Mouse (Mus musculus) limb, embryonic 10.5 days (tissue): ENCODE measurements around the gene 2810408A11Rik. TPM values are rescaled to one million over a fixed set of nuclear protein-coding genes. Genes with fewer than 3 reads are reported as not detected.

Experiments used
- DNase-seq: peaks from one replicate; pipeline ENCODE4 v3.0.0-alpha.2; 2017; ENCODE audit warnings: low spot score
- H3K27ac ChIP-seq: fragments of 300-500 bp; sonication (generic); 2 replicates; pipeline ENCODE4 v1.5.1; 2016; ENCODE audit warnings: mild to moderate bottlenecking
- H3K27me3 ChIP-seq: fragments of 300-500 bp; sonication (generic); 2 replicates; pipeline ENCODE4 v1.6.1; 2016; ENCODE audit warnings: low read depth, mild to moderate bottlenecking; ENCODE audit not compliant: poor library complexity, severe bottlenecking
- H3K36me3 ChIP-seq: fragments of 300-500 bp; sonication (generic); 2 replicates; pipeline ENCODE4 v1.6.1; 2016; ENCODE audit warnings: mild to moderate bottlenecking, moderate library complexity
- H3K4me1 ChIP-seq: fragments of 300-500 bp; sonication (generic); 2 replicates; pipeline ENCODE4 v1.6.1; 2016
- H3K4me3 ChIP-seq: fragments of 300-500 bp; sonication (generic); 2 replicates; pipeline ENCODE4 v1.5.1; 2016; ENCODE audit warnings: mild to moderate bottlenecking, moderate library complexity
- H3K9me3 ChIP-seq: fragments of 300-500 bp; sonication (generic); replicated peaks from 2 replicates; pipeline ENCODE4 v1.6.1; 2016; ENCODE audit warnings: mild to moderate bottlenecking
- WGBS: fragments of 180-500 bp; shearing (Covaris S2); methylation state at CpG from one replicate; pipeline ENCODE4 v1.1.7; 2016; 5-methylcytosine and 5-hydroxymethylcytosine counted together
- polyA plus RNA-seq: library from polyadenylated mRNA; unstranded; fragments of >200 nt; fragmentation: Nextera tagmentation; extraction: Ambion mirVana; gene quantifications from 2 replicates; pipeline ENCODE4 v1.2.1, GENCODE M21; 2016

Gene 2810408A11Rik
- polyA plus RNA-seq, 1 experiment from 2014 or later = 25.8 TPM

DNA sequence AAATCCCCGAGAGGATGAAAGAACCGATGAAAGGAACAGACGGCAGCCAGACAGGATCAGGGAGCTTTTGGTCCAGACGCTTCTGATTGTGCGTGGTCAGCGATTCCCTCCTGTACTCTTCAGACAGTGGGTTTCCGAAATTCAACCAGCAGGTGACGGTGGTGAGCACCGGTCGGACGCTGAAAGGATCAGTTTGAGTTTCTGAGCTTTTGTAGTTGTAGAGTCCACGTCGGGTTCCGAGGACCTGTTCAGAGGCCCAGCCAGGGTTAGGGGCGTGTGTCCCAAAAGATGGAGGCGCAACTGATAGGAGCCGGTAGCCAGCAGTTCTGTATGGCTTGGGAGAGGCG, 20.3 kb downstream of the 2810408A11Rik start:
- peak overlapping the region; percentile 58 for H3K4me3 ChIP-seq
- H3K9me3 ChIP-seq = no peaks in the 10 kb centered on the region
- H3K27ac ChIP-seq = peak overlapping the region; percentile 87
- H3K36me3 ChIP-seq = no peaks in the 10 kb centered on the region
- no peaks in the 10 kb centered on the region for H3K27me3 ChIP-seq
- H3K4me1 ChIP-seq = peaks cover 55% of the 10 kb centered on the region
- under 1% methylated on average over 18 of the region's 18 CpGs for WGBS
- DNase-seq = no peak

- Histone ChIP-seq H3K36me3 (no peaks in the 10 kb centered on the region), H3K27ac (peak overlapping the region; percentile 87; the same call in 1 of the 2 replicates), H3K27me3 (no peaks in the 10 kb centered on the region), H3K4me1 (peaks cover 55% of the 10 kb centered on the region), H3K9me3 (no peaks in the 10 kb centered on the region), H3K4me3 (peak overlapping the region; percentile 58)
- 55% methylated on average over 15 of the region's 15 CpGs for WGBS
- DNase-seq = no peak
These were observed 21.1 kb downstream of the 2810408A11Rik start for GRCm38 (mm10) chr11:69879711-69880110.

DNA sequence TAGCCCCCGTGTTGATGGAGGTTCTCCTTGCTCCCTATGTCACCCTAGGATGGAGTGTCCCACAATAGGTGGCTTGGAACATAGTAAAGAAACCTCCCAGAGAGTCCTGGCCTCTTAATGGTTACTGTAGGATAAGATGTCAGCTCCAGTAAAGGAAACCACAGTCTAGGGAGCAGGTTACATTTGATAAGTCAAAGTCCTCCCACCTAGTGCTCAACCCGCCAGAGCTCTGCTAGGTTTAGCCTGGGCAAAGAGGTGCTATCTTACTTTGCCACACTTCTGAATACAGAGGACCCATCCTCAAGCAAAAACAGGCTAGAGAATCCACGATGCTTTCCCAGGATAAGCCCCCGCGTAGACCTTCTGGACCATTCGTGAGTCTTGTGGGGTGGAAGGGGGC, 21.8 kb downstream of the 2810408A11Rik start:
- WGBS = 89% methylated on average over 6 of the region's 6 CpGs
- Histone ChIP-seq H3K27ac (0 out of 2 replicates have a peak overlapping the region, but pooled peaks have one; percentile 87), H3K4me3 (no peak overlapping the region), H3K36me3 (no peaks in the 10 kb centered on the region), H3K27me3 (no peaks in the 10 kb centered on the region), H3K4me1 (peaks cover 55% of the 10 kb centered on the region), H3K9me3 (no peaks in the 10 kb centered on the region)
- no peak for DNase-seq

GRCm38 (mm10) chr11:69878399-69878798, 22.4 kb downstream of the 2810408A11Rik start:
- Histone ChIP-seq H3K9me3 (no peaks in the 10 kb centered on the region), H3K4me3 (no peak overlapping the region), H3K4me1 (peaks cover 55% of the 10 kb centered on the region), H3K27me3 (no peaks in the 10 kb centered on the region), H3K27ac (no peak overlapping the region), H3K36me3 (no peaks in the 10 kb centered on the region)
- 89% methylated on average over 3 of the region's 3 CpGs for WGBS
- DNase-seq = no peak

GRCm38 (mm10) chr11:69877878-69878277, 22.9 kb downstream of the 2810408A11Rik start, which contains the start of gene Tmem95:
TSS of gene Tmem95 (minus strand) at chr11:69878018.
- H3K9me3 ChIP-seq = no peaks in the 10 kb centered on the region
- peak within 1 kb of the TSS; percentile 33 for H3K4me3 ChIP-seq
- peak within 1 kb of the TSS; percentile 15; the same call in 1 of the 2 replicates for H3K27ac ChIP-seq
- DNase-seq = no peak
- WGBS = 93% methylated on average over 11 of the region's 11 CpGs
- H3K27me3 ChIP-seq = no peaks in the 10 kb centered on the region
- H3K4me1 ChIP-seq = peaks cover 55% of the 10 kb centered on the region
- no peaks in the 10 kb centered on the region for H3K36me3 ChIP-seq

DNA sequence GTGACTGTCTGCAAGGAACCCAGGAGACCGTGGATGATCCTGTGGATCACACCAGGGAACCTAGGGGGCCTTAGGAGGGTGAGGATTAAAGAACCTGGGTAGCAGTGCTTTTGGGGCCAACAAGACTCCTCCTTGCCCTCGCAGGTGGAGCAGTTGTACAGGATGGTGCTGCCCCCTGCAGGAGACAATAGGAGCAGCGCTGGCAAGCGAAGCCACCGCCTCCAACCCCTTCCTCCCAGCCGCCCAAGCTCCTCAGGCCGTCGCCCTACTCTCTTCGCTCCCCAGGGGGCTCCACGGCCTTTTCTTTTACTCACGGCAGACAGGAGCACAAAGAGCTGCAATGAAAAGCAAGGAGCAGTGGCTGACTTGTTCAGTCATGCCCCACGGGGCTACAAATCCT, 23.9 kb downstream of the 2810408A11Rik start:
- Histone ChIP-seq H3K9me3 (no peaks in the 10 kb centered on the region), H3K4me1 (peaks cover 50% of the 10 kb centered on the region), H3K27me3 (no peaks in the 10 kb centered on the region), H3K4me3 (peak overlapping the region; percentile 33), H3K36me3 (no peaks in the 10 kb centered on the region), H3K27ac (peak overlapping the region; percentile 15; the same call in 1 of the 2 replicates)
- peak; percentile 89 for DNase-seq
- WGBS = 5% methylated on average over 12 of the region's 12 CpGs

DNA sequence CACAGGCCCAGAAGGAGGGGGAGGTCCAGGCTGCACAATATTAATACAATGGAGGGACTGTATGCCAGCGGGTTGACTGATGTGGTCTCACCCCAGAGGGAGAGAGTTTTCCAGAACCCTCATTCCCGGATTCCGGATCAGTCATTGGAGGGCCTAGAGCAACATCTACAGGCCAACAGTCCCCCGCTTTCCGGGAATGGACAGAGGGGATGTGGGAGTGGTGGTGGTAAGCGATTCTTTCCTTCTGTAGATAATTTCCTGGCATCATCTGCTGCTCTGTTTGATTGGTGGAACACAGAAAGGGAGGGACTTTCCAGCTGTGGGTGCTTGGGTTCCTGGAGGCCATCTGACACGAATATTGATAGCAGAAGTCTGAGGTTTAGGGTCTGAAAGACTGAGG, 24.6 kb downstream of the 2810408A11Rik start:
- DNase-seq = no peak
- Histone ChIP-seq H3K36me3 (no peaks in the 10 kb centered on the region), H3K4me3 (no peak overlapping the region), H3K27me3 (no peaks in the 10 kb centered on the region), H3K9me3 (no peaks in the 10 kb centered on the region), H3K4me1 (peaks cover 43% of the 10 kb centered on the region), H3K27ac (no peak overlapping the region)
- 73% methylated on average over 7 of the region's 7 CpGs for WGBS

DNA sequence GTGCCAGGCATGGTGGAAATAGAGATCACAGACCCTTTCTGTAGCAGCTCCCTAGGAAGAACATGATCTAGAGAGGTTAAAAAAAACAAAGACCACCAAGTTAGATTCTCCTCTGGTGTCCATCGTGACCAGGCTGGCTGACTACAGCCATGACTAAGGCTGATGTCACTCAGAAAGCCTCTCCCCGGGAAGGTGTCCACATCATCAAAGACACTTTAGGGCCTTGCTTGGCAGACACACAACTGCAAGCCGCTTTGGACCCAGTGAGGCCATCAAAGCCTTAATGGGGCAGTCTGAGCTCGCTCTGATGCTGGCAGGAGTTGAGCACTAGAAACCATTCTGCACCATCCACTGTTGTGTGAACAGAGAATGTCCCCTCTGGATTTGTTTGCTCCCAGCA, 28.3 kb downstream of the 2810408A11Rik start:
- no peaks in the 10 kb centered on the region for H3K27me3 ChIP-seq
- no peak overlapping the region for H3K27ac ChIP-seq
- DNase-seq = no peak
- 69% methylated on average over 4 of the region's 4 CpGs for WGBS
- H3K36me3 ChIP-seq = no peaks in the 10 kb centered on the region
- peaks cover 19% of the 10 kb centered on the region; the same call in 1 of the 2 replicates for H3K4me1 ChIP-seq
- H3K9me3 ChIP-seq = no peaks in the 10 kb centered on the region
- no peak overlapping the region for H3K4me3 ChIP-seq

DNA sequence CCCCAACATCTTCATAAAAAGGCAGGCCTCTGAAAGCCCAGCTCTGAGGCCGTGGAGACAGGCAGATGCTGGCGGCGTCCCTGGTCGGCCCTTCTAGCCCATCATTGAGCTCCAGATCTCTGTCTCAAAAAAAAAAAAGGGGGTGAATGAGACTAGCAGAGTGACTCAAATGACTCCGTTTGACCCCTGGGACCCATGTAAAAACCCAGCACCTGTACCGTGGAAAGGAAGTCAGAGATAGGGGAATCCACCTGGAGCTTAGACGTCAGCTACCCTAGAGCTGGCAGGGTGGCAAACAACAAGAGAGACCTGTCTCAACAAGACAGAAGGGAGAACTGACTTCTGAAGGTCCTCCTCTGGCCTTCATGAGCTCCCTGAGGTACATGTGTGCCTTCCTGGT, 29.0 kb downstream of the 2810408A11Rik start:
- H3K27me3 ChIP-seq = no peaks in the 10 kb centered on the region
- no peaks in the 10 kb centered on the region for H3K36me3 ChIP-seq
- H3K4me3 ChIP-seq = no peak overlapping the region
- H3K4me1 ChIP-seq = peaks cover 16% of the 10 kb centered on the region; the same call in 1 of the 2 replicates
- DNase-seq = no peak
- no peaks in the 10 kb centered on the region for H3K9me3 ChIP-seq
- WGBS = 89% methylated on average over 7 of the region's 7 CpGs
- H3K27ac ChIP-seq = no peak overlapping the region

DNA sequence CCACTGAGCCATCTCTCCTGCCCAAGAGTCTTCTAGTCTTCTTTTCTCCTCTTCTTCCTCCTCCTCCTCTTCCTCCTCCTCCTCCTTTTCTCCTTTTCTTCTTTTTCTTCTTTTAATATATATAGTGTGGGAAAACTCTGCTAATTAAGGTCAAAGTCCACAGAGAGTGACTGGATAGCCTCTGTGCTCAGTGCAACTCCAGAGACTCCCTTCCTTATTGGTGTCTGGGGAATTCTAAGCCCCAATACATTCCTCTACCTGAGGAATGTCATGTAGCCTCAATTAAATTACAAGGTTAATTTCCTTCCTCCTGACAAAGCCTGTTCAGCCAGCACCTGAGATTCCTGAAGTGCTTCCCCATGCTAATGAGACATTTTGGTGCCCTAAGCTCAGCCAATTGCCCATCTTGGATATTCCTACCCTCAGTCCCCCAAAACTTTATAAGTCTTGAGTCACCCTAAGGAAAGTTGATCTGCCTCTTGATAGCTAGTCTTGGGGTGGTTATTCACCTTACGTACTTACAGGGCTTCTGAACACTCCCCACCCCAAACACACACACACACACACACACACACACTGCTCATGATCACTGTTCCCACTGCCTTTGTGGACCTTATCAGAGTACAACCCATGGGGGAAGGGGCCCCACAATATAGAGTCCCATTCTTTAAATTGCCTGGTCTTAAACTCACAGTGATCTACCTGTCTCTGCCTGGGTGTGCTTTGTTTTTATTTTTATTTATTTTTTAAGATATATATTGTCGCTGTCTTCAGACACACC, 30.3 kb downstream of the 2810408A11Rik start:
- Histone ChIP-seq H3K4me1 (peaks cover 5% of the 10 kb centered on the region; the same call in 1 of the 2 replicates), H3K4me3 (no peak overlapping the region), H3K36me3 (no peaks in the 10 kb centered on the region), H3K27ac (no peak overlapping the region), H3K9me3 (no peaks in the 10 kb centered on the region), H3K27me3 (no peaks in the 10 kb centered on the region)
- no peak for DNase-seq
- WGBS = 83% methylated on average over 2 of the region's 2 CpGs

DNA sequence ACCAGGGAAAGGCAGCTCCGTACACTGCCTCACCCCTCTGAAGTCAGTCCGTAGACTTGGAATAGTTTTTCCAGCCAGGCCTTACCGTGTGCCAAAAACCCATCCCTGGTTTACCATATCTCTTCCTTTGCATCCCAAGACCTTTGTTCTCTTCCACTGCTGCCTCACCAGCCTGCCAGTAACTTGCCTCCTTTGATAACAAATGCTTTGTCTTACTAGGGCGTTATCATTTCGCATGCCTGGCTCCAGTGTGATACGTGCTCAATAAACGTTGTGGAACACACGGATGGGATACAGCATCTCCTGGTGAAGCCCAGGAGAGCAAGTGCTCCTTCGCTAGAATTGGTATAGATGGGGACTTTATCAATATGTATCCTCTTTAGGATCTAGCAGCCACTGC, 33.5 kb downstream of the 2810408A11Rik start:
- peaks cover 5% of the 10 kb centered on the region; the same call in 1 of the 2 replicates for H3K4me1 ChIP-seq
- no peaks in the 10 kb centered on the region for H3K27me3 ChIP-seq
- DNase-seq = no peak
- H3K27ac ChIP-seq = no peak overlapping the region
- H3K9me3 ChIP-seq = no peaks in the 10 kb centered on the region
- H3K36me3 ChIP-seq = no peaks in the 10 kb centered on the region
- WGBS = 72% methylated on average over 9 of the region's 9 CpGs
- H3K4me3 ChIP-seq = no peak overlapping the region

DNA sequence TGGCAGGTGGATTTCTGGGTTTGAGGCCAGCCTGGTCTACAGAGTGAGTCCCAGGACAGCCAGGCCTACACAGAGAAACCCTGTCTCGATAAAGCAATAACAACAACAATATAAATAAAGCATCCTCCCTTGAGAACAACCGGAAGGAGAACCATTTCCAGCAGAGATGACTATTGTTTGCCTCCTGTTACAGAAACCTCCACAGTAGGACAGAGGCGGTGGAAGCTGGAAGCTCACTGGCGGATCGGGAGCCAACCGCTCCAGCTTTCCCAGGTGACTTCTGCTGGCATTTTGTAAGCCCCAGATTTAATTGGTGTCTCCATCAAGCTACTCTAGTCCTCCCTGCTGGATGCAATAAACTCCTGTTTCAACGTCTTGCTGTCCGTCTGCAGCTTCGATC, 35.2 kb downstream of the 2810408A11Rik start:
- Histone ChIP-seq H3K4me1 (peaks cover 5% of the 10 kb centered on the region; the same call in 1 of the 2 replicates), H3K4me3 (no peak overlapping the region), H3K27me3 (no peaks in the 10 kb centered on the region), H3K27ac (no peak overlapping the region), H3K9me3 (no peaks in the 10 kb centered on the region), H3K36me3 (no peaks in the 10 kb centered on the region)
- WGBS = 88% methylated on average over 9 of the region's 9 CpGs
- DNase-seq = no peak

DNA sequence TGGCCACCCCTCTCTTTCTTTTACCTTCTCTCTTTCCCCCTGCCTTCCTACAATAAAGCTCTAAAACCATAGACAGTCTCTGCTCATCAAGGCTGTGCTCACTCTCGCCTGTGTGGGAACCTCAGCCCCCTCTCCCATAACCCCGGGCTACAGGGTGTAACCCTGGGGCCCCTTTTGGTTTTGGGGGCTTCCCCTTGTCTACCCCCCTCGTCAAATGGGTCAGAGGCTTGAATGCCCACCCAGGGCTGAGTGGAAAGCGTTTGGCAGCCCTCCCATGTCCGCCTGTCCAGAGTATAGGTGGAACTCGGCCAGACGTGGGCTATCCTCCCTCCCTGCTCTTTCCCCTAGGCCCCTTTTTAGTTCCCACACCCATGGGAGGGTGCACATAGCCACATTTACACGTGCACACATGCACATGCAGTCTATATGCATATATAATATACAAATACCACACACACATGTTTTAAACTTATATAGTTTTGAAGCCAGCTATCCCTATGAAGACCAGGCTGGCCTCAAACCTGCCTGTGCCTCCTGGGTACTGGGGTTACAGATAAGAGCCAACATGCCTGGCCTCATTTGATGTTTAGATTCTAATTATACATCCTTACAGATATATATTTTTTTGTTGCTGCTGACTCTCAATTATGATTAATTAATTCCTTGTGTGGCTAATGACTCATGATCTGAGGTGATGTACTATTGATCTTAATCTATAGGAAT, 36.5 kb downstream of the 2810408A11Rik start:
- H3K36me3 ChIP-seq = no peaks in the 10 kb centered on the region

More for the DNA sequence above, 36.5 kb downstream of the 2810408A11Rik start:
- WGBS = 63% methylated on average over 8 of the region's 8 CpGs
- Histone ChIP-seq H3K4me3 (no peak overlapping the region), H3K4me1 (no peaks in the 10 kb centered on the region), H3K9me3 (no peaks in the 10 kb centered on the region), H3K27me3 (peaks cover 11% of the 10 kb centered on the region), H3K27ac (no peak overlapping the region)
- no peak for DNase-seq
